Mouse (Mus musculus) layer of hippocampus, postnatal 14 days (tissue): ENCODE data around the gene Igf2. TPM values are rescaled to one million over a fixed set of nuclear protein-coding genes. Genes with fewer than 3 reads are reported as not detected.

Experiments used
- microRNA-seq, 2 experiments: library from miRNA; unstranded; fragments of <30 nt; microRNA quantifications; one replicate each; pipeline ENCODE4 v1.2.0; 2021
- total RNA-seq, 2 experiments: library from RNA; stranded (reverse); gene quantifications; 2 replicates each; pipeline ENCODE4 v1.2.3; 2021

The Igf2 gene
- total RNA-seq, 2 experiments from 2014 or later = 132 to 227 TPM

Small RNA genes within 50 kb of the gene (microRNA-seq; reads per million reads assigned to microRNA genes)
- gene Mir483 = 214 to 221 reads per million in 2 experiments

Other genes starting within 250 kb of the Igf2 start
- not detected for gene Syt8, start 232.0 kb downstream of the Igf2 start, total RNA-seq
- under 1 TPM in 1 of 2 experiments, not detected in 1; 0.37 TPM for gene Tnni2, start 225.0 kb downstream of the Igf2 start, total RNA-seq
- 1 to 10 TPM; 4.2 to 4.7 TPM for gene Lsp1, start 206.0 kb downstream of the Igf2 start, total RNA-seq
- under 1 TPM; 0.92 to 0.95 TPM for gene Tnnt3, start 168.0 kb downstream of the Igf2 start, total RNA-seq
- 1 to 10 TPM; 4.2 to 5.1 TPM for gene Mrpl23, start 134.1 kb downstream of the Igf2 start, total RNA-seq
- gene Gm49394, start 3.1 kb upstream of the Igf2 start, total RNA-seq = under 1 TPM; 0.09 to 0.12 TPM
- gene Ins2, start 76.6 kb upstream of the Igf2 start, total RNA-seq = not detected